Mouse (Mus musculus) bone marrow, adult 2 months (tissue): ENCODE measurements around the gene Git2.

ENCODE experiments used
- CTCF ChIP-seq: fragments of 200-500 bp; IDR thresholded peaks from 2 replicates; pipeline ENCODE4 v1.5.1; 2011; ENCODE audit warnings: low read length, control low read depth; ENCODE audit not compliant: control insufficient read depth, insufficient read depth
- POLR2A ChIP-seq: fragments of 200-500 bp; IDR thresholded peaks from 2 replicates; pipeline ENCODE4 v1.6.1; 2011; ENCODE audit warnings: low read depth, mild to moderate bottlenecking, control low read depth, low read length, borderline replicate concordance; ENCODE audit not compliant: control insufficient read depth

DNA sequence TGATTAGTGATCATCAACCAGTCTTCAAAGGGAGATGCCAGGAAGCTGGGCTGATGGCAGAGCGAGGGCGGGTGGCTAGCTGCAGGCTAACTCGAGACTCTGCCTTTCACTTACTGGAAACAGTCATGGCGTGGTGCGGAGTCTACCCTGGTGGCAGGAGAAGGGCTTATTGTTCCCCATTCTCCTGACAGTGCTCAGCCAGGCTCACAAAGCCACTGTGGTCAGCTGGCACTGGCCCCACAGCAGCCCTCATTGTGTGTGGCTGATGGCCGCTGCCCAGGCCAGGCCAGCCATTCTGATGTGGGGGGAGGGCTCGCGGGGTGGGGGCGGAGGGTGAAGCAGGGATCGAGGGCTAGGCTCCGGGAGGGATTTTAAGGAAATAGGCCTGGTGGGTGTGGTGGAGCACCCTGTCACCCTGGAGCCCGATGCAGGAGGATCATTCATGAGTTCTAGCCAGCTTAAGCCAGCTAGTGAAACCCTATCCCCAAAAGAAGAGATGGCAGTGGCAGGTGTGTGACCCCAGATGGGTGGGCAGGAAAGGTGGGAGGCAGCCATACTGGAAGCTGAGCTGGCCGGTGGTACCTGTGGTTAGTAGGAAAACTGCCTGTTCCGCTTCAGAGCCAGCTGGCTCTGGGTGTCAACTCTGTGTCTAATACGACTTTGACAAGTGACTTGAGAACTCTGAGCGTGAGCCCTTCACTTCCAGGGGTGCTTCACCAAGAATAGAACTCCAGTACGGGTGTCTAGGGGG, 95.3 kb downstream of the Git2 start:
- TF ChIP-seq POLR2A (no peak), CTCF (no peak)
